Mouse (Mus musculus) heart, postnatal 4 days (tissue): Measurements from ENCODE around the gene Dhrs13. TPM values are rescaled to one million over a fixed set of nuclear protein-coding genes. Genes with fewer than 3 reads are reported as not detected.
"Not testable (repeated sequence)": the region's sequence is repeated elsewhere in the genome, so short reads cannot be mapped to it uniquely, and the experiment has no call there.

ENCODE experiments used
- DNase-seq: peaks from one replicate; pipeline ENCODE4 v3.0.0; 2021
- total RNA-seq, 2 experiments: library from RNA; stranded (reverse); gene quantifications; 2 replicates each; pipeline ENCODE4 v1.2.3; 2021

Gene Dhrs13
- total RNA-seq, 2 experiments from 2014 or later = 7.8 to 9.3 TPM

DNA sequence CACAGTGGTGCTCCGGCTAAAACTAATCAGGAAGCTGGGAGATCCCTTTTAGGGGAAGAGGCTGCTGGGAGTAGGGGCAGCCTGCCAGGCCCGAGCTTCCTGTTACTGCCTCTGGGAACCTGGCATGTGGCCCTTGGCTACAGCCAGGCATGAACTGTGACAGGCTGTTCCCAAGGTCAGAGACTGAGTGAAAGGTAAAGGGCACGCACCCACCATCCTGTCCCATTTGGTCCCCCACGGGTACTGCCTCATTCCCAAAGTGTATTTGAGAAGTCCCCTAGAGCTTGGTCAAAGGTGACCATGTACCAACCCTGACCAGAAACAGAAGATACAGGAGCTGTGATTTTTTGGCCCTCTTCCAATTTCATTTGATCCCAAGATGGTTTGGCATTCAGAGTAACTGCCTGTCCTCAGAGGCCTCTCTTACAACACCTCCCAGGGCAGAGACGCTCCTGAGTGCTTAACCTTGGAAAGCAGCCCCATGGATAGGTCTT lies 12.7 kb downstream of the Dhrs13 start:
- peak; percentile 89 for DNase-seq

DNA sequence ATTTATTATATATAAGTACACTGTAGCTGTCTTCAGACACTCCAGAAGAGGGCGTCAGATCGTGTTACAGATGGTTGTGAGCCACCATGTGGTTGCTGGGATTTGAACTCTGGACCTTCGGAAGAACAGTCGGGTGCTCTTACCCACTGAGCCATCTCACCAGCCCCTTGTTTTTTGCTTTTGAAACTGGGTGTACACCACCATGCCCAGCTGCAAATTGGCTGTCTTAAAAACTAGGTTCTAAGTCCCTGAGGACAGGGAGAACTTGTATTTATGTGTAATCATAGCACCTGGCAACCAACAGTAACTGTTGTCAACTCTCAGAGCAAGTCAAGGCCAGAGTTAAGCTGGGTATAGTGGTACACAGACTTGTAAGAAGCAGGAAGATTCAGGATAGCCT lies 16.6 kb downstream of the Dhrs13 start:
- DNase-seq = not testable (repeated sequence)

DNA sequence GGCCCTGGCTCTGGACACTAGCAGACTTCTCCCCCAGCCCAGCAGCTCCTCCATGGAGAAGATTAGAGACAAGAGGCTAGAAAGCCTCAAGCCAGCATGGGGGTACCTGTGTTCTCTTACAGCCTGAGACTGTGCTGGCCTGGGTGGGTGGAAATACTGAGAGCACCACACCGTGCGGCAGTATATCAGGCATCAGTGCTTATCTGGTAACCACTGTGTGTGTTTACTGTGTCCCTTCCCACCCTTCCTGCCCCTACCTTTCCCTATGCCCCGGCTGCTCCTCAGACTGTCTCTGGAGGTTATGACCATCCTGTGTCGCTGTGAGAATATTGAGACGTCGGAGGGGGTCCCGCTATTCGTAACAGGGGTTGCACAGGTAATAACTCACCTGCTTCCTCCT lies 21.0 kb downstream of the Dhrs13 start:
- DNase-seq = no peak

DNA sequence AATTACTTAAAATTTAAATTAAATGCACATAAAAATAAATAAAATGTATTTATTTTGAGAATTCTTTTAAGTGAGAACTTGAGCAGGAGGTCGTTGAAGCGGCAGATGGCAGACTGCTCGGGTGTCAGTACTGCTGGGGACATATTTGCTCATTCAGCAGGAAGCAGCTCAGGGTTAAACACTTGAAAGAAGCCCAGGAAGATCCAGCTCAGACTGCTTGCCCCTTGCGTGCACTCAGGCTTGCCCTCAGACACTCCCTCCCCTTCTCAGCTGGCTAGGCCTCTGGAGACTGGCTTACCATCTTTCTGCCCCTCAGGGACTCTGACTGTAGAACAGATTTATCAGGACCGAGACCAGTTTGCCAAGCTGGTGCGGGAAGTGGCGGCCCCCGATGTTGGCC lies 24.9 kb downstream of the Dhrs13 start:
- no peak for DNase-seq

DNA sequence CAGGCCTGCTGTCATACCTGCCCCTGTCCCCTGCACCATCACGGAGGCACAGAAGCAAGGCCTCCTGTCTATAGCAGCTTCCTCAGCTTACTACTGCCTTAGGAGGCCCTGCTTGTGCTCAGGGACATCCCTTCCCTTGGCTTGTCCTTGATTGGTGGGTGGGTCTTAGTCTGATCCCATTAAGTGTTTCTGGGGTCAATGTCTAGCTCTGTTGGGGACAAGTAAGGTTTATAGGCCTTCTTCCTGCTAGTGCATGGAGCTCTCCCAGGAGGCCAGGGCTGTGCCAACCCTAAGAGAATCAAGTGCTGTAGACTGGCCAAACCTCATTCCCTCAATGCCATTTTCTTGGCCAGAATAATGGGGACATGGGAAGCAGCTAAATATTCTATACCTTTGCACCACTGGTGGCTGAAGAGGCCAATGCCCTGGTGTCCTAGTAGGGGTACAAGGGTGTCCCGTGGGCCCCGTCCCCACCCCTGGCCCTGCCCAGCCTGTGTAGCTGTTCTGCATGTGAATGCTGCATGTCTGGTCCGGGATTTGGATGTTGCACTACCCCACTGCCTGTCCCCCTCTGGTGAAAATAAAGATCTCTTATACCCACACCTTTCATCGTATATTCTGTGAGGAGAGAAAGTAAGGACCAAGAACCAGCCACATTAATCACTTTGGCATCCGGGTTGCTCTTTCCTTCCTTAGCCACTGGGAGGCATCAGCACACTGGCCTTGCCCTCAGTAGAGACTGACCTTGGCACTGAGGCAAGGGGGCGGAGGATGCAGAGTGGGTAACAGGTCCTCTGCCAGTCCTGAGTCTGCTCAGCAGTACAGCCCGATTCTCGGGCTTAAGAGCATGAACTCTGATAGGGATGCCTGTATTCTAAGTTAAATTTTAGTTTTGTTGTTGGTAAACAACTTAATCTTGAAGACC lies 28.0 kb downstream of the Dhrs13 start:
- peak; percentile 87 for DNase-seq

DNA sequence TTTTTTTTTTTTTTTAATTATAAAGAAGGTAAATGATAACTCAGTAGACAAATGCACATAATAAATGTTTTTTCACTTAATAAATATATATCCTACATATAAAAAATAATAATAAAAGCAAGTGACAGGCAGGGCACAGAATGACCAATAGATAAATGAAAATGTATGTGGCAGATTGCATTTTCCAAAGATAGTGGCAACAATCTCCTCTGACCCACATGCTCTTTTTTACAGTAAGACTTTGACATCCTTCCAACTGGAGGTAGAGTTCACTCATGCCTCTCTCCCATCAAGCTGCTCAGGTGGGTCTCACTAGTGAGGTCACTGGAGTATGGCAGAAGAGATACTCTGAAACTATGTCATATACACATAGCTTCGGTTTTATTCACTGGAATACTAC lies 30.5 kb downstream of the Dhrs13 start:
- DNase-seq = no peak

DNA sequence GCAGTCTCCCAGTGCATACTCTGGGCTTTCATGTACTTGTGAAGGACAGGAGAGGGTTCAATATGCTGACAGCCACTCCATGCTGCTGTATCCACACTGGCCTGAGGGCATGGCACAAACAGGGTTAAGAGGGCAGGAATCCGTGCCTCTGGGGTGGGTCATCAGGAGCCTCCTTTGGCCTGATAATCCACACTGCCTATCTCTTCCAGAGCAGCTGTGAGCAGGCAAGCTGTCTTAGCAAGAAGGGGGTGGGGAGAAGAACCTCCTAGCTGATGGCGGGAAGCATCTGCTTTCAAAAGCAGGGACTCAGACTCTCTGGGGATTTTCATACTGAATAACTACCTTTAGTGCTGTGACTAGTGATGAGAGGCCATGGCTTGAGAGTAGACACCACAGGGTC lies 33.8 kb downstream of the Dhrs13 start:
- no peak for DNase-seq

DNA sequence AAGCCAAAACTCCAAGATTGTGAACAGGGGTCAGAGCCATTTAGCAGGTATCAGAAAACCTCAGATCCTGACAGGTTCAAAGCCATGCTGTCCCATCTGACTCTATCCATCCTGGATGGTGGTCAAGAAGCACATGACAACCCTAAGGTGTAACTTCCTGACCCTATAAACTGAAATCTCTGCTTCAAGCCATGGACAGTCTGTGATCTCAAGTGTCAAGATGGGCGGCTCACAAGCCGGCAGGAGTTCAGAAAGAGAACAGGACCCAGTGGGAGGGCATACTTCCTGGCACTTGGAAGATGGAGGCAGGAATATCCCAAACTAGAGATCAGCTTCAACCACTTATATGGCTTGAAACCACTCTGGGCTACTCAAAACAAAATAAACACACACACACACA lies 34.6 kb downstream of the Dhrs13 start:
- DNase-seq = no peak

DNA sequence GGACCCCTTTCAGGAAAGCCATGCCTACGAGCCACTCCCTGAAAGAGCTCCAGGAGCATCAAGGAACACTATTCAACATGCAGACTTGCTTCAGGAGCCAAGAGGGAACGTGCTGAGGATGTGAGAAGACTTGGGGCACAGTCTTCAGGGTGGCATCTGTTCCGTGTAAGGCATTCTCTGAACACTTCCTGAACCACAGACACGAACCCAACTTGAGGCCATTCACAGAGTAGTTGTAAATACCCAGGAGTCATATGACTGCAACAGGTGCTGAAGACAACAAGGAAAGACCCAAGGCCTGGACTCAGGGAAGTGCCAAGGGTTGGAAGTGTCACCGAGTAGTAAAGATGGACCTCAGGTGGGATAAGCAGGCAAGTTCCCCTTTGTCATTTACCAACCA lies 35.5 kb downstream of the Dhrs13 start:
- DNase-seq = no peak

DNA sequence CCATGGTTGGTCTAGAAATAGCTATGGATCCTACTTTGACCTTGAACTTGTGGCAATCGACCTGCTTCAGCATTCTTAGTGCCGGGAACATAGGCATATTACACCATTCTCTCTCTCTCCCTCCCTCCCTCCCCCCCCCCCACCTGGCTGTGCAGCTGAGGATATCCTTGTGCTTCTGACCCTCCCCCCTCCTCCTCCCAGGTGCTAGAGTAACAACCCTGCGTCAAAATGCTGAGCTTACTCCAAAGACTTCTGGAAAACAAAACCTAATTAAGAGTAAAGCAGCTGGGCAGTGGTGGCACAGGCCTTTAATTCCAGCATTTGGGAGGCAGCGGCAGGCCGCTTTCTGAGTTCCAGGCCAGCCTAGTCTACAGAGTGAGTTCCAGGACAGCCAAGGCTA lies 37.0 kb downstream of the Dhrs13 start:
- no peak for DNase-seq

DNA sequence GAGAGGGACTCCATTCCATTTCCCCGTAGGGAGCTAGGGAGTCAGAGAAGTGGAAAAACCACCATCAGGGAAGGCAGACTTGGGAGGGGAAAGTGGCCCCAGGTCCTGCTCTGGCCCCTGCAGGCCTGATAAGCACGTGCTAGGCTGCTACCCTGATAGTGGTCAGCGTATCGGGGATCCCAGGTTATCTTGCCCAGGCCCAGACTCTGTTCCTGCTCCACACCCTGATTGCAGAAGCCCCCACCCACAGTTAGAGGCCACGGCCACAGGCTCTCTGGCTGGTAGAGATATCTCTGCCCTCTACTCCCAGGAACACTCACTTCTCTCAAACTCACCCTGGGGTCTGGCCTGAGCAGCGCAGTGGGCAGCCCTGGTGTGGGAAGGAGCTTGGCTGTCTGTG lies 37.6 kb downstream of the Dhrs13 start:
- no peak for DNase-seq

DNA sequence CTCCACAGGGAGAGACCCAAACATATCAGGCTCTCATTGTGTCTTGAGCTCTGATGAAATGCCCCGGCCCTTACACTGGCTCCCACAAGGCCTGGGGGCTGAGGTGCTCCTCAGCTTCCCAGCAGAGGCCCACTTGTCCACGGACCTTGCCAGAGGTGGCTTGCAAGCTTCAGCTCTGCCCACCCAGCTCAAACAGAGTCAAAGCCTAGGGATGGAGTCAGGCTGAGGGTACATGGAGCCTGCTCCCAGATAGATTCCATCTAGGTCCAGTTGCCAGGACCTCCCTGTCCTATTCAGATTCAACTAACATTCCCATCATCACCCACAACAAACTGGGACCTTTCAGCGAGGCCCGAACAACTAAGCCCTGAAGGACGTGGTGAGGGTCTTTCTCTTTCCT lies 39.9 kb downstream of the Dhrs13 start:
- DNase-seq = no peak

DNA sequence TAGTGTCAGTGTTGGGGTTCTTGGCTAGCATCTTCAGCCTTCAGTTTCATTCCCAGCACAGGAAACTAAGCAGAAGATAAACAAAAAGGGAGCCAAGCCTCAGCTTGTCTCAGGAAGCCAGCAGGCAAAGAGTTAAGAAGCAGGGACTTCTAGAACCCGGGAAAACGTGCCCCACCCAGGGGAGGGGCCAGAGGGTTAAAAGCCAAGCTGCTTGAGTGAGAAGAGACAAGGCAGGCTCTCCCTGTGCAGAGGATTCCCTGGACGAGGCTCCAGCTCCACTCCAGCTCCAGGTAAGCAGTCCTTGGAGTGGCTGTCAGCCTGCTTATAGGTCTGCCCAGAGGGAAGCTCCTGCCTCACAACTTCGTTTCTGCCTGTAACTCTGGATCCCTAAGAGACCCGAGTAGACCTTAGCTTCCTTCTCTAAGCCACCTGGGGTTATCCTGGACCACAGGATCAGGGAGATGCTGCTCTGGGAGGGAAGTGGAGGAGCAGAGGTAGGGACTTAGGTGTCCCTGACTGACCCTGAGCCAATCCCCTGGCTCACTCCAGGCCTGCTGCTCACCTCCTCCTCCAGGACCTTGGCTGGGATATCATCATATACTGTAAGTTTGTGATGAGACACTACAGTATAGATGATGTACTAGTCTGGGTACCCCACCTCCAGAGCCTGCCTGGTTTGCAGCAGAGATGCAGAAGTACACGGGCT lies 40.5 kb downstream of the Dhrs13 start:
- DNase-seq = no peak

DNA sequence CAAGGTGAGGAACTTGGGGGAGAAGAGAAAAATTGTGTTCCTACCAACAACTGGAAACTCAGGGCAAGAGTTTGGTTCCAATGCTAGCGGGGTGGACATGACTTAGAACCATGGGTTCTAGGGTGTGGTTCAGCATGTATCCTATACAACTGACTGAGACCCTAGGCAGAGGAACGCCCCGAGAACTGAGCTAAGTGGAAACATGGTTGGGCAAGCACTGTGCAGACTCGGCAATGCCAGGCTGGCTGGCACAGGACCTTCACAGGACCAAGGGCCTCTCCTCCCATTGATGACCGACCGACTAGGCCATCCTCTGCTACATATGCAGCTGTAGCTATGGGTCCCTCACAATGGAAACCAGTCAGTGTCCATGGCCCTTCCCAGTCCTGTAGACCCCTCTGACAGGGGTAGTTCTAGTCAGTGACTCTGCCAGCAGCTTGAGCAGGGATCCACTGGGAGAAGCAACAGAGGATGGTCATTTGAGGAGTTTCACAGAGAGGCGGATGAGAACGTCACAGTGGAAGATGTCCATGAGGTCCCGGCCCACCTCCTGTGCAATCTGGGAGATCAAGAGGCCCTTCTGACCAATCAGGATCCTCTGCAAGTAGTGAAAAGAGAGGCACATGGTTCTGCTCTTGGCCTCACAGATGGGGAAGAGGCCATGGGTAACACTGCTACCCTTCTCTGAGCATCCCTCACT lies 41.6 kb downstream of the Dhrs13 start:
- no peak for DNase-seq

DNA sequence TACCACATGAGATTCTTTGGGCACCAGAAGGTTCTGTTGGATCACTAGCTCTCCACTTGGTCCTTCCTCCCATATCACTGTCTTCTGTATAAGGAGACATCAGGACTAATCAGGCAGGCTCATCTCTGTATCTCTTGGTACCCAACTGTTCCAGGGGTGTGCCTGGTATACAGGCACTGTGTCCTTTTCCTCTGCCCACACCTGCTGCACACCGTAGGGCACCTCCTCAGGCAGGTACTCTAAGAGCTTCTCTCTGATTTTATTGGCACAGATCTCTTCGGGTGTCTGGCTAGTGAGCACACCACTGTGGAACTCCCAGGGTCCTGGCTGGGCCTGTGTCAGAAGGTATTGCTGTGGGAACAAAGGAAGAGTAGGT lies 42.2 kb downstream of the Dhrs13 start:
- DNase-seq = no peak

DNA sequence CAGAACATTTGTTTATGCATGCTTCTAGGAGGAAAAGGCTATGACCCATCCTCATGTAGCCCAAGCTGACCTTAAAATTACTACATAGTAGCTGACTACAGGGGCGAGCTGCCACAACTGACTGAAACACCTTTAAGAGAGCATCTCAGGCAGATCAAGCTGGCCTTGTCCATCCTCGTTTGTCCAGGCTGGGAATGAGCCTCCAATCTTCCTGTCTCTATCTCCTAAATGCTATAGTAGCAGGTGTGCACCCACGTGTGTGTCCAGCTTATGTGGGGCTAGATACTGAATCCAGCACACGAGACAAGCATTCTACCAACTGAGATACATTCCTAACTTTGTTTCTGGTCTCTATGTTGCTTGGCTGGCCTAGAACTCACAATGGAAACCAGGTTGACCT lies 42.6 kb downstream of the Dhrs13 start:
- DNase-seq = no peak

DNA sequence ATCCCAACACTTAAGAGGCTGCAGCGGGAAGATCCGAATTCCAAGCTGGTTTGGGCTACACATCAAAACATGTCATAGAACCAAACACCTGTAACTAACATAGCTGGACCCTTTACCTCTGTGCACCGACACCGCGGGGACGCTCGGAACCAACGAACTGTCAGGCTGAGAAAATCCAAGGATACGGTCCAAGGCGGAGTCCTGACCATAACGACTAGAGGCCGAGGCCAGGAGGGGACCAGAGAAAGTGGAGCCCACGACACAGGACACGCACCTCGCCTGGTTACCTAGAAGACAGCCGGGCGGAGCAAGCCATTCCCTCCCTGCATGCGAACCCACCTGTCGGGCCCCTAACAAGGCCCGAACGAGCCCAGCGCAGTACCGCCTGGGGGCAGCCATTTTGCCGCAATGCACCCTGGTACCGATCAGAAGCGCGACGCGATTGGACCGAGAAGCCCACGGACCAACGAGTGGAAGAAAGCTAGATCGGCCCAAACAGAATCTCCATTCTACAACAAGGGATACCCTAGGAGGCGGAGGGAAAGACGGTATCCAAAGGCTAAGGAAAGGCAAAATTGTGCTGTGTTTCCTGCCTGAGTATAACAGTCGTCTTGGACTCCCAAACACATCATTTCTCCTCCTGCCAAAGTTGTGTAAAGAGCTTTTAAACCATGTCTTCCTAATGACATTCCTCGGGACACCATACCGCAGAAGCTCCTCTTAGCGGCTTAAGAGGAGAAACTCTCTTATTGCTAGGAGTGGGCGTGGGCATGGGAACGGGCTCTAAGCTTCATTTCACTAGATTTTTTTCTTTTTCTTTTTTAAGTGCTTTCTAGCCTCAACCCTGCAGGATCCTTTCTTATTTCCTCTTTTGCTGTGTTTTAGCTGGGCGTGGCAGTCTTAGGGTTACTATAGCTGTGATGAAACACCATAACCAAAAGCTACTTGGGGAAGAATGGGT lies 48.2 kb downstream of the Dhrs13 start, which contains the start of gene Eral1:
Gene Eral1, minus strand, starts transcription at position 423 of the 961 bp plus-strand sequence.
- peak; percentile 82 for DNase-seq

DNA sequence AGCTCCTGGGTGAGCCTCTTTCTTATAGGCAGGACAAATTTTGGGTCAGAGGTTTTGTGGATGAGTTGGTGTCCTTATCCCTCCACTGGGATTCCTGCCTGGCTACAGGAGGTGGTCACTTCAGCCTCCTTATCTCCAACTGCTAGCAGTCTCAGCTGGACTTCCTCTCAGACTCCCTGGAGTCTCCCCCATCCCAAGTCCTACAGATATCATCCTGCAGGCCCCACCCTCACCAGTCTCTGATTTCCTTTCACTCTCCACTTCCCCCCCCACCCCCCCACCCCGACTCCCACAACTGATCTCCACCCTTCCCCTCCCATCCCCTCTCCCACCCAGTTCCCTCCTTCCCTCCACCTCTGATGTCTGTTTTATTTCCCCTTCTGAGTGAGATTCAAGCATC lies 51.5 kb downstream of the Dhrs13 start:
- no peak for DNase-seq

DNA sequence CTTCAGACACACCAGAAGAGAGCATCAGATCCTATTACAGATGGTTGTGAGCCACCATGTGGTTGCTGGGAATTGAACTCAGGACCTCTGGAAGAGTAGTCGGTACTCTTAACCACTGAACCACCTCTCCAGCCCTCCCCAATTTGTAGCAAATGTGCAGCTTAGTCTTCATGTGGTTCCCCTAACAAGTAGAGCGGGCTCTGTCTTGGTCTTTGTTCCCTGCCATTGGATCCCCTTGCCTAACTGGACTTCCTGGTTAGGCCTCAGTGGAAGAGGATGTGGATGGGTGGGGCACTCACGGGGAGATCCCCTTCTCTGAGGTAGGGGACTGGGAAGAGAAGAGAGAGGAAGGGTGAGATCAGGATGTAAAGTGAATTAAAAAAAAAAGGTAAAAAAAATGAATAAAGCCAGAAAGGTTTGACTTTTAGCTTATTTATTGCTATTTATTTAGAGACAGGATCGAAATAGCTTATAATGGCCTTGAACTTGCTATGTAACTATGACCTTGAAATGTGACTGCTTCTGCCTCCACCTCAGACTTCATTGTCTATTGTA lies 54.9 kb downstream of the Dhrs13 start:
- no peak for DNase-seq
